Mouse (Mus musculus): ENCODE measurements around the gene Ift43.

DNA sequence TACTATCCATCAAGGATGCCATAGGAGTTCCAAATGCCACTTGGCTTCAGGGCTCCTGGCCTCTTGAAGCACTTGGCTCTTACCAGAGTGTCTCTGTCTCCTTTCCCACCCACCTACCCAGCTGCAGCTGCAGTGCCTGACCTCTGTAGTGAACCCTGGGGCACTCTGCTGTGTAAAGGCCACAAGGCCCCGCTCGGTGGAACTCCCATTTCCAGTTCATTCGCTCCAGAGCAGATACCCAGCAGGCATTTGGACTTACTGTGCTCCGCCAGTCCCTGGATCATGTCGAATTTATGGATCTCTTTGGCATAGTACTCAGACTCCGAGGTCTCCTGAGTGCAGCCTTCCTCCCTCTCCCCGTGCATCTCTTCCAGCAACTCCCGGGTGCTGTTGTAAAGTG lies 5.0 kb upstream of the Ift43 start:
- TF ChIP-seq MAFK (IDR thresholded peaks at IDR 0.05; ENCODE audit: insufficient read depth, low read depth, low read length) (no peak), ZC3H11A (IDR thresholded peaks at IDR 0.05; ENCODE audit: borderline replicate concordance, low read depth, low read length) (no peak), HCFC1 (IDR thresholded peaks at IDR 0.05; ENCODE audit: borderline replicate concordance, insufficient read depth, low read length) (no peak), ZNF384 (IDR thresholded peaks at IDR 0.05; ENCODE audit: low read depth, low read length) (no peak)
